Mouse (Mus musculus) bone marrow macrophage, adult 2 months (primary cell): ENCODE data around the gene Robo4.

Source experiments
- CTCF ChIP-seq: IDR thresholded peaks from 2 replicates; pipeline ENCODE4 v1.5.1; 2012; ENCODE audit warnings: low read depth, mild to moderate bottlenecking, low read length, moderate library complexity
- POLR2A ChIP-seq: IDR thresholded peaks from 2 replicates; pipeline ENCODE4 v1.6.1; 2012; ENCODE audit warnings: mild to moderate bottlenecking, low read depth, low read length, borderline replicate concordance

GRCm38 (mm10) chr9:37456481-37456910, 54.8 kb downstream of the Robo4 start:
- no peak for TF ChIP-seq CTCF
- no peak for TF ChIP-seq POLR2A
